Mouse (Mus musculus) hindbrain, embryonic 15.5 days (tissue): ENCODE data around the gene Catsper3. TPM values are rescaled to one million over a fixed set of nuclear protein-coding genes. Genes with fewer than 3 reads are reported as not detected.
A peak's percentile ranks its signal among the peaks of the same experiment; 100 is the strongest.

ENCODE experiments used
- ATAC-seq: fragments of 200-750 bp; cut with Nextera tagmentation; 2 replicates; pipeline ENCODE4 v1.8.0; 2017; ENCODE audit warnings: low read depth, moderate number of reproducible peaks, moderate TSS enrichment; ENCODE audit not compliant: low FRiP score
- H3K27ac ChIP-seq: fragments of 300-500 bp; sonication (generic); replicated peaks from 2 replicates; pipeline ENCODE4 v1.5.1; 2015; ENCODE audit warnings: mild to moderate bottlenecking, inconsistent platforms
- H3K27me3 ChIP-seq: fragments of 300-500 bp; sonication (generic); 2 replicates; pipeline ENCODE4 v1.6.1; 2015; ENCODE audit warnings: control low read depth, inconsistent platforms
- H3K36me3 ChIP-seq: fragments of 300-500 bp; sonication (generic); 2 replicates; pipeline ENCODE4 v1.6.1; 2015; ENCODE audit warnings: control low read depth, inconsistent platforms
- H3K4me1 ChIP-seq: fragments of 300-500 bp; sonication (generic); replicated peaks from 2 replicates; pipeline ENCODE4 v1.6.1; 2015; ENCODE audit warnings: control low read depth, inconsistent platforms
- H3K4me2 ChIP-seq: fragments of 300-500 bp; sonication (generic); 2 replicates; pipeline ENCODE4 v1.6.1; 2015; ENCODE audit warnings: moderate library complexity, mild to moderate bottlenecking, inconsistent platforms
- H3K4me3 ChIP-seq: fragments of 300-500 bp; sonication (generic); 2 replicates; pipeline ENCODE4 v1.5.1; 2015; ENCODE audit warnings: mild to moderate bottlenecking, inconsistent platforms
- H3K9ac ChIP-seq: fragments of 300-500 bp; sonication (generic); 2 replicates; pipeline ENCODE4 v1.6.1; 2015; ENCODE audit warnings: inconsistent platforms
- H3K9me3 ChIP-seq: fragments of 300-500 bp; sonication (generic); 2 replicates; pipeline ENCODE4 v1.6.1; 2016; ENCODE audit warnings: control low read depth, inconsistent platforms
- whole genome bisulfite sequencing: fragments of 180-500 bp; shearing (Covaris S2); methylation state at CpG from one replicate; pipeline ENCODE4 v1.1.7; 2015; 5-methylcytosine and 5-hydroxymethylcytosine counted together
- polyA plus RNA-seq: library from polyadenylated mRNA; unstranded; fragments of >200 nt; fragmentation: Nextera tagmentation; extraction: Ambion mirVana; gene quantifications from 2 replicates; pipeline ENCODE4 v1.2.1, GENCODE M21; 2015

Catsper3 gene
- polyA plus RNA-seq, 1 experiment from 2014 or later: not detected

- Histone ChIP-seq H3K4me1 (no peaks in the 10 kb centered on the region), H3K27me3 (no peaks in the 10 kb centered on the region), H3K36me3 (no peaks in the 10 kb centered on the region), H3K4me2 (no peak overlapping the region), H3K9ac (no peak overlapping the region), H3K27ac (no peak overlapping the region), H3K9me3 (no peaks in the 10 kb centered on the region), H3K4me3 (no peak overlapping the region)
- 71% methylated on average over 7 of the region's 7 CpGs for WGBS
- ATAC-seq: no peak
These were observed 24.8 kb downstream of the Catsper3 start for GRCm38 (mm10) chr13:55809041-55809623.

GRCm38 (mm10) chr13:55809707-55810106 lies 25.3 kb downstream of the Catsper3 start:
- Histone ChIP-seq H3K9me3 (no peaks in the 10 kb centered on the region), H3K27me3 (no peaks in the 10 kb centered on the region), H3K4me3 (no peak overlapping the region), H3K9ac (no peak overlapping the region), H3K4me2 (no peak overlapping the region), H3K27ac (no peak overlapping the region), H3K4me1 (no peaks in the 10 kb centered on the region), H3K36me3 (no peaks in the 10 kb centered on the region)
- ATAC-seq: no peak
- 92% methylated on average over 10 of the region's 10 CpGs for WGBS

- Histone ChIP-seq H3K9me3 (no peaks in the 10 kb centered on the region), H3K27ac (no peak overlapping the region), H3K9ac (no peak overlapping the region), H3K4me3 (no peak overlapping the region), H3K4me1 (no peaks in the 10 kb centered on the region), H3K27me3 (no peaks in the 10 kb centered on the region), H3K4me2 (no peak overlapping the region), H3K36me3 (no peaks in the 10 kb centered on the region)
- ATAC-seq: no peak
- WGBS: 71% methylated on average over 5 of the region's 5 CpGs
These were observed 26.6 kb downstream of the Catsper3 start for GRCm38 (mm10) chr13:55810947-55811346.

GRCm38 (mm10) chr13:55813490-55814016 lies 29.2 kb downstream of the Catsper3 start:
- H3K27me3 ChIP-seq: 0 out of 2 replicates have a peak, but pooled peaks cover 6% of the 10 kb centered on the region
- no peaks in the 10 kb centered on the region for H3K36me3 ChIP-seq
- no peak overlapping the region for H3K9ac ChIP-seq
- H3K4me3 ChIP-seq: no peak overlapping the region
- H3K4me1 ChIP-seq: no peaks in the 10 kb centered on the region
- no peak for ATAC-seq
- 62% methylated on average over 5 of the region's 5 CpGs for WGBS
- no peak overlapping the region for H3K4me2 ChIP-seq
- no peak overlapping the region for H3K27ac ChIP-seq
- no peaks in the 10 kb centered on the region for H3K9me3 ChIP-seq

- Histone ChIP-seq H3K9ac (no peak overlapping the region), H3K27me3 (0 out of 2 replicates have a peak, but pooled peaks cover 6% of the 10 kb centered on the region), H3K36me3 (no peaks in the 10 kb centered on the region), H3K4me3 (no peak overlapping the region), H3K4me2 (no peak overlapping the region), H3K4me1 (no peaks in the 10 kb centered on the region), H3K9me3 (no peaks in the 10 kb centered on the region), H3K27ac (no peak overlapping the region)
- no peak for ATAC-seq
- 89% methylated on average over 6 of the region's 6 CpGs for WGBS
These were observed 30.5 kb downstream of the Catsper3 start for GRCm38 (mm10) chr13:55814834-55815233.

- peaks cover 5% of the 10 kb centered on the region for H3K4me1 ChIP-seq
- no peak overlapping the region for H3K27ac ChIP-seq
- H3K4me3 ChIP-seq: no peak overlapping the region
- peaks cover 63% of the 10 kb centered on the region for H3K27me3 ChIP-seq
- no peak overlapping the region for H3K9ac ChIP-seq
- H3K4me2 ChIP-seq: no peak overlapping the region
- 72% methylated on average over 5 of the region's 5 CpGs for WGBS
- no peaks in the 10 kb centered on the region for H3K36me3 ChIP-seq
- H3K9me3 ChIP-seq: no peaks in the 10 kb centered on the region
- ATAC-seq: no peak
These were observed 38.1 kb downstream of the Catsper3 start for GRCm38 (mm10) chr13:55822499-55822898.

- Histone ChIP-seq H3K4me1 (peaks cover 5% of the 10 kb centered on the region), H3K9ac (no peak overlapping the region), H3K36me3 (no peaks in the 10 kb centered on the region), H3K4me2 (no peak overlapping the region), H3K27ac (no peak overlapping the region), H3K9me3 (no peaks in the 10 kb centered on the region), H3K4me3 (no peak overlapping the region), H3K27me3 (peaks cover 77% of the 10 kb centered on the region)
- 15% methylated on average over 10 of the region's 10 CpGs for WGBS
- ATAC-seq: no peak
These were observed 40.0 kb downstream of the Catsper3 start for GRCm38 (mm10) chr13:55824151-55824945.

GRCm38 (mm10) chr13:55825245-55825681 lies 40.9 kb downstream of the Catsper3 start:
- Histone ChIP-seq H3K4me1 (peaks cover 11% of the 10 kb centered on the region), H3K36me3 (no peaks in the 10 kb centered on the region), H3K9ac (no peak overlapping the region), H3K27me3 (peaks cover 84% of the 10 kb centered on the region), H3K4me3 (0 out of 2 replicates have a peak overlapping the region, but pooled peaks have one; percentile 2), H3K4me2 (no peak overlapping the region), H3K27ac (no peak overlapping the region), H3K9me3 (no peaks in the 10 kb centered on the region)
- WGBS: under 1% methylated on average over 28 of the region's 32 CpGs
- ATAC-seq: no peak

GRCm38 (mm10) chr13:55826008-55826671 lies 41.8 kb downstream of the Catsper3 start:
- no peaks in the 10 kb centered on the region for H3K9me3 ChIP-seq
- H3K4me2 ChIP-seq: no peak overlapping the region
- peaks cover 85% of the 10 kb centered on the region for H3K27me3 ChIP-seq
- H3K4me3 ChIP-seq: no peak overlapping the region
- H3K27ac ChIP-seq: no peak overlapping the region
- H3K9ac ChIP-seq: no peak overlapping the region
- under 1% methylated on average over 56 of the region's 56 CpGs for WGBS
- H3K36me3 ChIP-seq: no peaks in the 10 kb centered on the region
- ATAC-seq: no peak; the same call in 1 of the 2 replicates
- H3K4me1 ChIP-seq: peaks cover 19% of the 10 kb centered on the region

GRCm38 (mm10) chr13:55826796-55827678 lies 42.7 kb downstream of the Catsper3 start:
- Histone ChIP-seq H3K4me1 (peaks cover 23% of the 10 kb centered on the region), H3K36me3 (no peaks in the 10 kb centered on the region), H3K9me3 (no peaks in the 10 kb centered on the region), H3K4me2 (no peak overlapping the region), H3K9ac (no peak overlapping the region), H3K27me3 (peaks cover 81% of the 10 kb centered on the region), H3K4me3 (no peak overlapping the region), H3K27ac (no peak overlapping the region)
- no peak for ATAC-seq
- 4% methylated on average over 13 of the region's 13 CpGs for WGBS

- H3K36me3 ChIP-seq: no peaks in the 10 kb centered on the region
- H3K4me2 ChIP-seq: no peak overlapping the region
- 1% methylated on average over 6 of the region's 6 CpGs for WGBS
- H3K4me1 ChIP-seq: peaks cover 23% of the 10 kb centered on the region
- no peak overlapping the region for H3K9ac ChIP-seq
- H3K4me3 ChIP-seq: no peak overlapping the region
- peaks cover 81% of the 10 kb centered on the region for H3K27me3 ChIP-seq
- no peak overlapping the region for H3K27ac ChIP-seq
- no peaks in the 10 kb centered on the region for H3K9me3 ChIP-seq
- no peak for ATAC-seq
These were observed 43.3 kb downstream of the Catsper3 start for GRCm38 (mm10) chr13:55827679-55828140.
